Mouse (Mus musculus) monocyte, adult 2 months (primary cell): Measurements from ENCODE around the gene Slc25a27.
A peak's percentile ranks its signal among the peaks of the same experiment; 100 is the strongest.

Source experiments
- DNase-seq, 2 experiments: peaks; one replicate each; pipeline ENCODE4 v3.0.0; 2022; ENCODE audit warnings: low spot score in 2 of 2, low read depth in 1 of 2

Slc25a27 gene

GRCm38 (mm10) chr17:43666576-43667289 lies at the start of gene Slc25a27:
Gene Slc25a27 (minus strand): TSS chr17:43667214.
- peak; percentile 56 to 65 for DNase-seq

GRCm38 (mm10) chr17:43716601-43717000 lies 49.6 kb upstream of the Slc25a27 start:
- no peak for DNase-seq

- no peak for DNase-seq
Measured at GRCm38 (mm10) chr17:43714191-43714590, 47.2 kb upstream of the Slc25a27 start.

- DNase-seq = no peak
Measured at GRCm38 (mm10) chr17:43711557-43712352, 44.7 kb upstream of the Slc25a27 start.

GRCm38 (mm10) chr17:43707254-43707653 lies 40.2 kb upstream of the Slc25a27 start:
- no peak for DNase-seq

- no peak for DNase-seq
Measured at GRCm38 (mm10) chr17:43706749-43707148, 39.7 kb upstream of the Slc25a27 start.

- no peak for DNase-seq
Measured at GRCm38 (mm10) chr17:43704216-43704930, 37.4 kb upstream of the Slc25a27 start.

- peak in 1 of 2 experiments; percentile 2 for DNase-seq
Measured at GRCm38 (mm10) chr17:43701060-43701459, 34.0 kb upstream of the Slc25a27 start.

- peak in 1 of 2 experiments; percentile 14 for DNase-seq
Measured at GRCm38 (mm10) chr17:43698997-43699649, 32.1 kb upstream of the Slc25a27 start.

GRCm38 (mm10) chr17:43689591-43689990 lies 22.6 kb upstream of the Slc25a27 start:
- DNase-seq = no peak

GRCm38 (mm10) chr17:43684638-43685037 lies 17.6 kb upstream of the Slc25a27 start:
- no peak for DNase-seq

GRCm38 (mm10) chr17:43684086-43684485 lies 17.1 kb upstream of the Slc25a27 start:
- DNase-seq = no peak

GRCm38 (mm10) chr17:43677317-43677716 lies 10.3 kb upstream of the Slc25a27 start:
- DNase-seq = no peak

GRCm38 (mm10) chr17:43676241-43676640 lies 9.2 kb upstream of the Slc25a27 start:
- DNase-seq = no peak

- no peak for DNase-seq
Measured at GRCm38 (mm10) chr17:43675228-43675627, 8.2 kb upstream of the Slc25a27 start.

- no peak for DNase-seq
Measured at GRCm38 (mm10) chr17:43671907-43672306, 4.9 kb upstream of the Slc25a27 start.

GRCm38 (mm10) chr17:43669145-43669695 lies 2.2 kb upstream of the Slc25a27 start:
- DNase-seq = no peak

- DNase-seq = no peak
Measured at GRCm38 (mm10) chr17:43667290-43667843, 353 bp upstream of the Slc25a27 start, which contains the start of gene Cyp39a1. Gene Cyp39a1 (plus strand): TSS chr17:43667425.

GRCm38 (mm10) chr17:43651314-43652046 lies 15.5 kb downstream of the Slc25a27 start:
- DNase-seq = no peak
